Mouse (Mus musculus) ES-Bruce4 (cell line): ENCODE measurements around the gene Pprc1.

Source experiments
- CTCF ChIP-seq: IDR thresholded peaks from one replicate; pipeline ENCODE4 v1.8.1; 2011; ENCODE audit warnings: low read depth, low read length
- POLR2A ChIP-seq: IDR thresholded peaks from one replicate; pipeline ENCODE4 v1.8.1; 2011; ENCODE audit warnings: low read length; ENCODE audit not compliant: insufficient read depth

GRCm38 (mm10) chr19:46056947-46057607 is 12.4 kb downstream of the Pprc1 start:
- no peak for TF ChIP-seq POLR2A
- TF ChIP-seq CTCF: no peak
